Mouse (Mus musculus) CD4-positive helper T cell, adult 2 months (primary cell): ENCODE measurements around the gene Iscu.

Source experiments
- DNase-seq: peaks from one replicate; pipeline ENCODE4 v3.0.0-alpha.2; 2012; ENCODE audit warnings: low read depth, missing footprints, low spot score

Iscu gene

GRCm38 (mm10) chr5:113786985-113787384 is 14.4 kb downstream of the Iscu start:
- DNase-seq = peak; percentile 34

DNA sequence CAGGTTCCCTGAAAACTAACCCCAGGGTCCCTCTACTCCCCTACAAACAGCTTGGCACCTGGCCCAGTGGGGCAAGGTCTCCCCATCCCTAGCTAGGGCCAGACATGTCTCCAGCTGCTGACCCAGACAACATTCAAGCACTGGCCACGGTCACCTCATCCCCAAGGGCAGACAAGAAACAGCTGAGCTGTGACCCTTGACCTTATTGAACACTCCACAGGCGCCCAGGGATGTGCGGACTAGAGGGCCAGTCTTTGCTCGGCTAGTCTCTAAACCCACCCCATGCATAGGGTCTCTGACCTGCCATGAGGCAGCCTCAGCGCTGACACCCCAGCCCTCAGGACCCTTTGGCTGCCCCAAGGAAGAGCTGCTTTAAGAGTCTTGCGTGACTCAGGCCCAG is 16.1 kb downstream of the Iscu start:
- DNase-seq = no peak

GRCm38 (mm10) chr5:113789075-113789788 is 16.7 kb downstream of the Iscu start:
- no peak for DNase-seq

DNA sequence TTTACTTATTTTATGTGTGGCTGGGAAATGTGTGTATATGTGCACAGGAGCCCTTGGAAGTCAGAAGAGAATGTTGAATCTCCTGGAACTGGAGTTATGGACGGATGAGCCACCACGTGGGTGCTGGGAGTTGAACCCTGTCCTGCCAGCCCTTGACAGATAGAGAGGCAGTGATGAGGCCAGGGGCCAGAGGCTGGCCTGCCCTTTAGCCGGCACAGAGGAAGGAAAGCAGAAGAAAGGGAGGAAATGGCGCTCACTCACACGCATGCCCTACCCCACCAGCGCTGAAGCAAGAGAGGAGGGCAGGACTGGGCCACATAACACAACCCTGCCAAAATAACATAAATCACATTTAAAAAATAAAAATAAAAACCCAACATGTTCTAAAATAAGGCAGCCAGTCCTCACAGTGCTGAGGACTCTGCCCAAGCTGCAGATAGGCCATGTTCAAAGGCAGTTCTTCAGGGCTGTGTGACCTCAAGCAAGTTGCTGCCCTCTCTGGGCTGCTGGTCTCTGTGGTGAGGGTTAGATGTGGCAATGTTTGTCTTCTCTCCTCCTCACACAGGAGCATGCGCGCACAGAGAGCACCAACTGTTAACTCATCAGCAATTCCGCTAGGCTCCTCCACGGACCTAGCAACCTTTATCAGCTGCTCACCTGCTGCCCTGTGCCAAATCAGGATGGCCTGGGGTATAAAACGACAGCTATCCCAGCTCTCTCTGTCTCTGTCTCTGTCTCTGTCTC is 18.1 kb downstream of the Iscu start:
- DNase-seq = no peak

- DNase-seq = no peak
Measured at GRCm38 (mm10) chr5:113791197-113792095, 18.9 kb downstream of the Iscu start.

DNA sequence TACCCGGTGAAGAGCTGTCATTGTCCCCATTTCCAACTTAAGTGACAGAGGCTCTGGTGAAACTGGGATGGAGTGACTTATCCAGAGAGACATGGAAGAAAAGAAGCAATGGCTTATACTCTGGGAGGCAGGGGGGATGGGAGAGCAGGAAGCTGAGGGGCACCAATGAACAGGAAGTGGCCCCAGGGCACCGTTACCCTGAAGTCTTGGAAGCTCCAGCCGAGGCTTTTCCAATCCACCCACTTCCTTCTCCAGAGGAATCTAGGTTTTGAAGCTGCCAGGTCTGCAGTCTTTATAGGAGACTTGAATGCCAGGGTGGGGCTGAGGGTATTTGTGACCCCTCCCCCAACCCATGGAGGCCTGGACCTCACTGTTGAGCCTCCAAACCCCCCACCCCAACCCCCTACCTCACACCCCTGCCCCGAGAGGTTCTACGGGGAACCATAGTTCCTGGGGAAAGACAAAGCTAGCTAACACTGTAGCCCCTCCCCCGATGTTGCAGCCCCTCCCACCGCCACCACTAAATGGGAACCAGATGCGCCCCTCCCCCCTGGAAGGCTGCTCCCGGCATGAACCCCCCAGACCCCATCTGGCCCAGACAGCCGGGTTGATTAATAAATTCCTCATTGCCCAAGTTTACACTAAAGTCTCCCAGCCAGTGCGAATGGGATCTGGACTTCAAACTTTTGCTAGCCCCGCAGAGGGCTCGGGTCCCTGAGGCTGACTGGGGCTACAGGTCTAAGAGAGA is 24.0 kb downstream of the Iscu start:
- DNase-seq = no peak

DNA sequence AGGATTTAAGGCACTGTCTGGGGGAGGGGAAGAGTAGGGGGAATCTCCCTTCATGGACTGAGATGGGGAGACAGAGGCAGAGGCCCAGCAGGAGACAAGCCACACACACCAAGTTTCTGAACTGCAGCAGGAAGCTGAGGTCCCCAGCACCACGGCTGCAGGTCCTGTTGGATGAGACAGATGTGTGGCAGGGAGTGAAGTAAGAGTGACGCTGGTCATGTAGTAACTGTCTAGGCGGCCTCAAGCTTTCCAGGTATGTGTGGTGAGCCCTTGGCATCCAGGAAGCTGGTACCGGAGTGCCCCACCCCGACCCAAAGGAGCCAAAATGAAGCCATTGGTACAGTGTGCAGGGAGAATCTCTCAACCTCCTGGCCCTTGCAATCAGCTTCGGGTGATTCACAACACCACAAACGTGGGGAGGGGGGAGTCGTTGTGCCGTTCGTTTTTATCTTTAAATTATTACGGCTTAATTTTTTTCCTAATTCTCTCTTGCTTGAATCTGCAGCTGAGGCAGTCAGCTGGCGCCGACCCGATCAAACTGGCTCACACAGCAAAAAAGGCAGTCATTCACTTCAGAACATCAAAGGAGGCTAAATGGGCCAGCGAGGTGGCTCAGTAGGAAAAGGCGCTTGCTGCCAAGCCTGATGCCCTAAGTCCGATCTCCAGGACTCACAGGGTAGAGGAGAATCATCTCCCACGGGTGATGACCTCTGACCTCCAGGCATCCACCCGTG is 24.8 kb downstream of the Iscu start:
- no peak for DNase-seq

- DNase-seq = no peak
Measured at GRCm38 (mm10) chr5:113798525-113798924, 26.0 kb downstream of the Iscu start.

GRCm38 (mm10) chr5:113799691-113800090 is 27.1 kb downstream of the Iscu start:
- DNase-seq = no peak

DNA sequence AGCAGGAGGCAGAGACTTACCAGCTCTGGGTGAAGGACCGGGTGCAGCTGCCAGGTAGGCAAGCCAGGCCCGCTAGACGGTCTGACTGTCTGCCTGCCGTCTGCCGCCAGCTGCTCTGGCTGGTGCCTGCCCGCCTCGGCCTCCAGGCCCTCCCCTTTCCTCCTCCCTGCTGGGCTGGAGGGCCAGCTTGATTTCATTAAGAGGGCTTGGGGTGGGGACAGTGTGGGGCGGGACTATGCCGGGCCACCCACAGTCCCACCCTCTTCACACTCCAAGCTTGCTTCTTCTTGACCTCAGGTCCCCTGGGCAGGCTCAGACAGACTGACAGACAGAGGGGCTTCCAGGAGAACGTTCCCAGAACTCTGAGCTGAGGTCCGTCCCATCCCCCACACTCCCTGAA is 27.7 kb downstream of the Iscu start, which contains the start of gene Tmem119:
Gene Tmem119 (minus strand): TSS at position 237 of the 400 bp plus-strand sequence.
- DNase-seq = no peak

DNA sequence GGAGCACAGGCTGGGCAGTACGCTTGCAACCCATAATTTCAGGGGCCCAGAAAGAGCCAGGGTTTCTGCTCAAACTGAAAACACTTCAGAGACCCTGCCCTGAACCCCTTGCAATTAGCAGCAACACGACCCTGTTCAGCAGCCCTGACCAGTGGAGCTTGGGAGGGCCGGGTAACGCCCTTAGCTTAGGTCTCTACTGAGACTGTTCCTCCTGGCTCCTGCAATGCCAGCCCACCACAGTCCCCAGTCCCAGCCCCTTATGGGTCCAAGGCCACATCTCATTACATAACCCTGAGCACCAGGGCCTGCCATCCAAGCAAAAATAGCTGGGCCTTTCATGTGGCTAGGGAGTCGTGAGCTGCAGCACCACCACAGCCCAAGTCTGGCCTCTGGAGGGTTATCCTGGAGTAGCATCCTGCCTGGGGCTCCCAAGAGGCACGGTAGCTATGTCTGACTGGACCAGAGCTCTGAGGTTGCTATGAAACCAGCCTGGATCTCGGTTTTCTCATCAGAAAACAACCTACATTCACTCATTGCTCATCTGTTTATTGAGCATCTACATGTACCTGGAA is 31.9 kb downstream of the Iscu start:
- no peak for DNase-seq

DNA sequence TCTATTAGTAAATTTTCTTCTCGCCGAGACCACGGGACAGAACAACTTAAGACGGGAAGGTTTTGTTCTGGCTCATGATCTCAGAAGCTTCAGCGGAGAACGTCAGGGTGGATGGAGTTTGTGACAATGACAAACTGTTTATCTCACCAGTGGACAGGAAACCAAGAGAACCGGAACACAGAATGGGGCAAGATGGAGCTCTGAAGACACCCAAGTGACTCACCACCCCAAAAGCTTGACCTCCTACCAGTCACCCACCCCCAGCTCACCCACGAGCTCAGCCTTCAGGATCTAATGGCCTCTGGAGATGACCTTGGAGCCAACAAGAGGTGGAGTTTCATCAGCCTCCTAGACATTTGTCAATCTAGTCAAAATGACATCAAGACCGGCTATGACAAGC is 32.8 kb downstream of the Iscu start:
- no peak for DNase-seq

DNA sequence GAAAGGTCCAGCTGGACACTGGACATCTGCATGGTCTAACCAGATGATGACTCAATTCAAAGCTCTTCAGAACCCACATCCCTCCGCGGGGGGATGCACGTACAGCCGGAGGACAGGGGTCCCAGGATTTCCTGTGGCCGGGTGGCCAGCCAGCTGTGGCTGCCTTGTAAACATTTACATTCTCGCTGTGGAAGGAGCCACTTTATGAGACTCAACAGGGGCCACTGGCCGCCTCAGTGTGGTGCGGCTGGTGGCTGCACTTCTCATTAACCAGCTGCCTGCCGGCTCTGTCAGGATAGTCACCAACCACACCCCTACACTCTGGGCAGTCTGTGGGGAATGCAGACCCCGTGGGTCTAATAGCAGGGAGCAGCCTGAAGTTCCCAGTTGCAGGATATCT is 33.9 kb downstream of the Iscu start:
- no peak for DNase-seq

DNA sequence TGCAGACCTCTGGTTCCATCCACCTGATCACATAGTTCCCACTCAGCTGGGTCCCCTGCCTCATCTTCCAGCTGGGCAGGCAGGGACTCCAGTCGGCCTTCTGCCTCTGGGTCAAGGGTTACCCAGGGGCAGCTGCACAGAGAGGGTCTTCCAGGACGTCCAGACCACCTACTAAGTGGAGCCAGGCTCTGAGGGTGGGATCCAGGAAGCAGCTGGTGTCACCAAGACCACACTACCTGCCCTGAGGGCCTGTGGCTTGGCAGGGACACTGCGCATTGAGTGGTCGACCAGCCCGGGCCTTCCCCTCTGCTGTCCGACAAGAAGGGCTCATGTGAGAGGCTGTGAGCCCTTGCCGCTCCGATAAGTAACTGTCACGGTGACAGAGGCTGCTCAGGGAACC is 35.2 kb downstream of the Iscu start:
- DNase-seq = no peak

DNA sequence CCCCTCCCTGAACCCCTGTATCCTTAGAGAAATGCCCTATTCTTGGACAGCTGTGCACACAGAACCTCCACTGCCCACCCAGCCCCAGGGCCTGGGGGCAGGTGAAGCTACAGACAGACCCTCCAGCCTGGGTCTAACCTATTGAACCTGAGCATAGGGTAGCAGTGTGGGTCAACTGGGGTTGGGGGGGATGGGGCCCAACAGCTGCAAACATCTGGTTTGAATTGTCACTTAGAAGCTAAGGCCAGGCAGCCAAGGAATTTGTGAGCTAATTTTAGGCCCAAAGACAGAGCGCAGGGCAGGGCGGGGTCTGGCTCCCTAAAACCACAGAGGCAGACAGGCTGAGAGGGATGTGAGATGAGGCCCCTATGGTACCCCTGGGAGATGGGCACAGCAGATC is 35.6 kb downstream of the Iscu start:
- DNase-seq = no peak

DNA sequence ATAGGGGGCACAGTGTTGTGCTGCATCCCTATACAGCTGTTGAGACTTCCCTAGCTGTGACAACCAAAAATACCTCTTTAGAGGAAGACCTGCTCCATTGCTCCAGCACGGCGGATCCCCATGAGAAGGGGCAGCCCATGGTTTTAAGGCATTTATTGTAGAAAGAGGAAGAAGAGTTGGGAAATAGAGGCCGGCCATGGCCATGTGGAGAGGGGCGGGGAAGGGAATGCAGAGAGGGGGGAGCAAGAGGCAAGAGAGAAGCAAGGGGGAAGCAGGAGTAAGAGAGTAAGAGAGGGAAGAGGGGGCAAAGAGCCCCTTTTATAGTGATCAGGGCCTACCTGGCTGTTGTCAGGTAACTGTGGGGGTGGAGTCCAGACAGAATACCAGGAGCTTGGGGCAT is 37.6 kb downstream of the Iscu start:
- DNase-seq = no peak

DNA sequence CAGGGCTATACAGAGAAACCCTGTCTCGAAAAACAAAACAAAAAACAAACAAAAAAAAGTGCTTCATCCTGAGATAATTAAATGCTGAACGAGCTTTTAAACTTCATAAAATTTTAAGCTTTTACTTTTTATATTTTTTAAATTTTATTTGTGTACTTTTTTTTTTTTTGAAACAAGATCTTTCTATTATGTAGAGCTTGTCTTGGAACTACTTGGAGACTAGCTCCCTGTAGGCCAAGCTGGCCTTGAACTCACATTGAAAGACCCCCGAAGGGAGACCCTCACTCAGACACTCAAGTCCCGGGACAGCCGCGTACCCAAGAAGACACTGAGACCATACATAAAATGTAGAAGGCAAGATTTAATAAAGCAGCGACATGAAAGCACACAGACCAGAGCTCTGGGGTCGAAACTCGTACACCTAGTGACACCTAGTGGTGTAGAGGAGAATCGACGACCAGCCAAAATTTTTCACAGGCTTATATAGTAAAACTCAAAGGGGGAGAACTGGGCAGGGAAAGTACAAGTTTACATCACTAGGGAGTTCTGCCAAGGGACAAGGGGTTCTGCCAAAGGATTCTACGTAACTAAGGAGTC is 39.4 kb downstream of the Iscu start:
- DNase-seq = peak; percentile 24

GRCm38 (mm10) chr5:113812638-113813037 is 40.1 kb downstream of the Iscu start:
- no peak for DNase-seq

GRCm38 (mm10) chr5:113813608-113814007 is 41.1 kb downstream of the Iscu start:
- DNase-seq = peak; percentile 60
